Mouse (Mus musculus) retina, adult 2 months (tissue): ENCODE data around the gene Lipt2.

Experiments
- DNase-seq: peaks from one replicate; pipeline ENCODE4 v3.0.0-alpha.2; 2012; ENCODE audit warnings: low read depth, low spot score

Lipt2 gene

DNA sequence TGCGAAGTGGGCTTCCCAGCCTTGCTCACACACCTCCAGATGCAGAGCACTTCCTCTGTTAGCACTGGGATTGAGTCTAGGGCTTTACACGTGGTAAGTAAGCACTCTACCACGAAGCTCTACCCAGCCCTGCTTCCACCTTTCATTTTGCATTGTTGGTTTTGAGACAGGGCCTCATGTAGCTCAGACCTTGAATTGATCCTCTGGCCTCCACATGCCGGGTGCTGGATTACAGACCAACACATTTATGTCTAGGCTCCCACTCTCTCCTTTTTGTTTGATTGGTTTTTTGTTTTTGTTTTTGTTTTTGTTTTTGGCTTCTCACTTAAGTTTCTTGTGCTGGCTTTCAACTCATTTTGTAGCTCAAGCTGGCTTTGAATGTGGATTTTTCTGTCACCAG lies 11.7 kb downstream of the Lipt2 start:
- no peak for DNase-seq

DNA sequence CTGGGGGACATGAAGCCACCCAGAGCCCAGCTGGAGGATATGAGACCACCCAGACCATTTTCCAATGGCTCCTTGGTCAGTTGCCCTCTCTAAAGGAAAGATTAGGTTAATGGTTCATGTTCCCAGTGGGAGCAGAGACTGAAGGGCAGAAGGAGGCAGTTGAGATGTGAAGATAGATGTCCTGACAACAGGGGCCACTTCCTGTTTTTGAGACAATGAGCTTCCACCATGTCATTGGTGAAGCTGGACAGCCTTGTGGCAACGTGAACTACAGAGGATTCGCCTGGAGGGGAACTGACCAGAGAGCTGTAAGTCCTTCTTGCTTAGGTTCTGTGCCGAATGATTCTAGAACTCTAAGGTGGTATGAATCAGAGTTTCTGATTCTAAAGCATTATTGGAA lies 17.2 kb downstream of the Lipt2 start, which contains the start of gene Kcne3:
Kcne3 (plus strand) TSS at position 234 of the 400 bp plus-strand sequence.
- DNase-seq: no peak

DNA sequence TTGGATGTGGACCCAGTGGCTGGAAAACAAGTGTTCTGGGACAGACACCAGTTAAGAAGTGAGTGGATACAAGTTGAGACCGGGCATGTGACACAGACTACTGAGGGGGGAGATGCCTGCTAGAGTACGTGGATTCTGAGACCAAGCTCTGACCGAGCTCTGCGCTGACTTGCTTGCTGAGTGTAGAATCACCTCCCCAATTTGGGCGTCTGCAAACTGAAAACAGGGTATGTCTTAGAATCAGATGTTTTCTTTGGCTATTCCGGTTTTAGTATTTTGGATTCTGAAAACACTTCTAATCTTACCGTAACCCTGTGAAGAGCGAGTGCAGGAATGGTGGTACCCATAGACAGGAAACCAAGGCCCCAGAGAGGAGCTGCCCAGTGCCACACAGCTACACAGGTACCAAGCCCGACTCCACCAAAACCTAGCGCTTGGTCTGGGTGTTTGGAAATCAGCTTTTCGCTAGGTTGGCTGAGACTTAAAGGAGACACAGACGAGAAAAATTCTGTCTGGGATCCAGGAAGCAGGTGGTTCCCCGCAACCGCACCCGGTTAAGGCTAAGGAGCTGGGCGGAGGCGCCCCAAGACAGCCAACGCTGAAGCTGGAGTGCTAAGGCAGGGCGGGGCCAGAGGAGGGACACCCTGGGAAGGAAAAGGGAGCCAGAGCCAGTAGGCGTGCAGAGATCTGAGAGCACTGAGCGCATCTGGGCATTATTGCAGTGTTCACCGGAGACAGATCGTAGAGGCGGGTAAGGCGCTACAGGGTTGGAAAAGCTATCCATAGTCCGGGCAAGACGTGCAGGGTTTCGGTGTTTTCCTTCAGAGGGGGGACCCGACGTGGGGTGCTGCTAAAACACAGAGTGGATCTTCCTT lies 19.2 kb downstream of the Lipt2 start:
- no peak for DNase-seq

DNA sequence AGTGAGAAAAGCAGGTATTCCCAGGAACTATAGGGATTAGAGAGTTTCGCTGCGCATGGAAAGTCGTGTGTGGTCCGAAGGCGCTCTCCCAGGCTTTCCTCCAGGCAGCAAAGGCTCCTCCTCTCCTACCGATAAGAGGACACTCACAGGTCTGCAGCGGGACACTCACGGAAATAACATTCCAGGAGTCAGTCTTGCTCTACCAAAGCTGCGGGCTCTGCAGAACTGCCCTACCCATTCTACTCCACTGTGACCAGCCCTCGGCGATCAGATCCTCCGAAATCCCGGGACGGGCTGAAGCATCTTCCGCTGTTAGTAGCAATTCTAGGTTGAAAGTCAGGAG lies 19.8 kb downstream of the Lipt2 start:
- no peak for DNase-seq

DNA sequence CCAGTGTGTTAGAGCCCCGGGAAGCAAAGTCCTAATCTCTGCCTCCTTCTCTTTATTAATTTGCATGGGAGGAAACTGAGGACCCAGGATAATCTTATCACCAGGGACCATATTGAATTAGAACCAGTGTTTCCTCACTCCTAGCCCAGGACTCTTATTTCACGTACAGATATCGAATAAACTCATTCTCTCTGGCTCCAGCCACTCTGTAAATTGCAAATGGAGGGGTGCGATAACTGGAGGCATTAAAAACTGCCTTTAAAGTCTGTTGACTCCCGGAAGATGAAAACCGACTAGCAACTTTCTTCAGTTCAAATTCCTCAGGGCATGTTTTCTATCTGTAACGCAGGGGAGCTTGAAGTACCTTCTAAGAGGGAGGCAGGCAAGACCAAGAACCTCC lies 20.3 kb downstream of the Lipt2 start:
- no peak for DNase-seq

DNA sequence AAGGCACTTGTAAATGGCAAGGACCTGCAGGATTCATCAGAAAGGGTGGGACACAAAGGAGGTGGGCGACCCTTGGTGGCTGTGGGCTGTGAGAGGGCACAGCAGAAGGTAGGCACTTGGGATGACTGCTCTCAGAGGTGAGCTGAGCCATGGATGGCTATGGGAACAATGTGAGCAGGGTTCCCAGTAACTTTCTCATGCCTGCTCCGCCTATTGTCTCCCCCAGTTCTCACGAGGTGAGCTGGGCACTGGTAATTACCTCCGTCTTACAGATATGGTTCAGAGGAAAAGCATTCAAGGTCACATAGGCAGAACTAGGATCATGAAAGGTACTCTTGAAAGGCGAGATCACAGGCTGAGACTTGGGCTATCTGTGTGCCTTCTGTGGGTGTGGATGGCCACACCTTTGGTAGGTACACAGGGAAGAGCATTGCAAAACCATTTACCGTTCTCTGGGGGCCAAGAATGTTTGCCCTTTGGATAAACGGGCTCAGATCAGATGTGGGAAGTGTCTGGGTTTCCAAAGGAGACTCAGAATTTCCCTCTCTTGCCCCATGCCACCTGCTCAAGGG lies 20.8 kb downstream of the Lipt2 start:
- DNase-seq: no peak

DNA sequence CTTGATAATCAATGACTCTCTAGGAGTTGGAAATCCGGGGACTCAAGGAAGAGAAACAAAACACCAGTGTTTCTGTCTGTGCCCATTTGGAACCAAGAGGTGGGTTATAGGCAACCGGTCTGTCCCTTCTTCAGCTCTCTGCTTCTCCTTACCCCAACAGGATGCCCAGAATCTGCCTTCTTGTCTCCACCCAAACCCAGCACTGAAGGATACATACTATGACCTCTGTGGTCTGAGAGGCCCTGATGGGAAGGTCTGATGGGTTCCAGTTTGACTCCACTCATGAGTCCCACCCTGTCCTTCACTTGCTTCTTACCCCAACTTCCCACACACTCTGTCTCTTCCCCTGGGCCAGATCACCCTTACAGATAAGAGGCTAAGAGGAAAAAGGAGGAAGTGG lies 22.1 kb downstream of the Lipt2 start:
- DNase-seq: no peak

DNA sequence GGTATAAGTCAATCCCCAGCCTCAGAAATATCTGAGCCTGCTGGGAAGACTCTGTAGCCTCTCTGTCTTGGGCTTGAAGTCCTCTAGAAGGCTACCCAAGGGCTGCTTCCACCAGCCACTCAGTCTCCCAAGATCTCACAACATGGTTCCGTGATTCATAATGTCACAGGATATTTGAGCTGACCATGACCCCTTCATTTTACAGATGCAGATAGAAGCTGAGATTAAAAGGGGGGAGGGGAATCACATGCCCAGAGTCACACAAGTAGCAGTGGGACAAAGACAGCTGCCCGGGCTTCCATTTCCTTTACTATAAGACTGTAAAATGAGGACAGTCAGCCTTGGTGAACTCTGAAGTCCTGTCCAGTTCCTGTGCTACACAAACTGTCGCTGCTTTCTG lies 22.5 kb downstream of the Lipt2 start:
- DNase-seq: no peak

DNA sequence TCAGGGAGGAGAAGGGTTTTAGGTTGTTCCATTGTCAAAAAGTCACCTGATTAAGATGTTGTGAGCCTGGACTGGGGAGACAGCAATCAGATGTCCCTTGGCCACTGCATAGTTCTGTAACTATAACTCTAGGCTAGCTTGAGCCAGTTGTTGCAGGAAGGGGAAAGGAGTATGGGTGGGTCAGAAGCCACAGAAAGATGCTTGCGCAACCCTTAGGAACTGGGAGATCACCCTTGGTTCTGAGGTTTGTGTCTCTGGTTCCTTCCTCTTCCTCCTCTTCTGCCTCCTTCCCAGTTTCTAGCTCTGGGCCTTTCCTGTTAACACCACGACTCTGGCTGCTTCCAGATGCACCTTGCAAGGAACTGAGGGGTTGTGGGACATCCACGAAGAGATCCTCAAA lies 23.3 kb downstream of the Lipt2 start:
- DNase-seq: no peak

DNA sequence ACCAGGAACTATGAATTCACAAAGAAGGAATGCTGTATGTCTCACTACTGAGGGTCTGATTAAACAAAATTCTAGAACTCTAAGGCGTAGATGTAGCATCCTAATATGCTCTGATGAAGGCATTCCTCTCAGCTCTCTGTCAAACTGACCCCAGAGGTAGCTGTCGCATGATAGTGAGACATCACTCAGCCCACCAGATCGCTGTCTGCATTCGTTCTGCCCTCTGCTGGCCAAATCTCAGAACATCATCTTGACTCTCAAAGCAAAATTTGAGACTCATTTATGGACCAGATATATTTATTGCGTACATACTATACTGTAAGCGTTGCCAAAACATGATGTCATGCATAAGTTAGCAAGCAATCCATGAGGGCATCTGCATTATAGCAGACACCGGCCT lies 28.5 kb downstream of the Lipt2 start:
- DNase-seq: peak; percentile 34

DNA sequence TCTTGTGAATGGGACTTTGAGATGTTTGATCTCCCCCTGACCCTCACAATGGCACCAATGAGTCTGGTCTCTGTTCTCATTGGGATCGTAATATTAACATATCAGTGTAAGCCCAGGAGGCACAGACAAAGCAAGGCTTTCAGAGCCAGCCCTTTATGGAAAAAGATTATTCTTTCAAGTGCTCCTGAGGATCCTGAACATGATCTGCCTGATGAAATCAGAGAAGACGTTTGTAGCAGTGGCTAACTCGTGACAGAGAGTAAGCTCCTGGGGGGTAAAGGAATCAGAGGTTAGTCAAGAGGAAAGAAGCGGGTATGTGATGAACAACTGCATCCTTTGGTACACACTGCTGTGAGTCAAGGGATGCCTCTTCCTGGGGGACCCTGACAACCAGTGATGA lies 31.1 kb downstream of the Lipt2 start:
- DNase-seq: no peak

DNA sequence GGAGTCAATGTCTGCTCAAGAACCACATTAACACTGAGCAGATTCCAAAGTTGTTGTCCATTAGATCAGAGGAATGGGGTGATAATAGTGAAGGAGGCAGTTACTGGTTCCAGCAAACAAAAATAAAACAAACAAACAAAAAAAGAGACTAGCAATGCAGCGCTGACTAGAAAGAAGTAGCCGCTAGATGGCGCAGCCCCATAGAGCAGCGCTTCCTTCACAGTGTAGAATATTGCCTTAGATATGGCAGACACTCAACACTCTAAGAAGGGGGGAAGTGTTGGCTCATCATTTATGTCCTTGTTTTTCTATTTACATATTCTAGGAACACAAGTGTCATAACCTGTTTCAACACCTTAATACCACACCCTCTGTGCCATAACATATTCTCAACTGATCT lies 31.7 kb downstream of the Lipt2 start:
- peak; percentile 33 for DNase-seq

DNA sequence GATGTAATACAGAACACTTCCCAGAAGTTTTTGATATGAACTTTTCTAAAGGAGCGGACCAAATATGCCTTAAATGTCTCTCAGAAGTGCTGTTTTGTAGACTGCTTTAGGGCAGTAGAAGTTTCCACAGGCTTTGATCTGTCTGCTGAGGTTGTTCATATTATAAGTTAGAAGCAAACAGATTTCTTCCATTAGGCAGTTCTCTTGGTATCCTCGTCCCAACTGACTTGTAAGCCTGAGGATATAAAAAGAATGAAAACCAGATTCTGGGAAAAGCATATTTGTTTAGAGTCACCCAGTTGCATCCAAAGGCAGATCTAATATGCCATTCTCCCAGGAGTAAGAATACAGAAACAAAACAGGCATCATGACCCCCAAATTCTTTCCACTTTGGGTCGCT lies 42.1 kb downstream of the Lipt2 start:
- DNase-seq: no peak

DNA sequence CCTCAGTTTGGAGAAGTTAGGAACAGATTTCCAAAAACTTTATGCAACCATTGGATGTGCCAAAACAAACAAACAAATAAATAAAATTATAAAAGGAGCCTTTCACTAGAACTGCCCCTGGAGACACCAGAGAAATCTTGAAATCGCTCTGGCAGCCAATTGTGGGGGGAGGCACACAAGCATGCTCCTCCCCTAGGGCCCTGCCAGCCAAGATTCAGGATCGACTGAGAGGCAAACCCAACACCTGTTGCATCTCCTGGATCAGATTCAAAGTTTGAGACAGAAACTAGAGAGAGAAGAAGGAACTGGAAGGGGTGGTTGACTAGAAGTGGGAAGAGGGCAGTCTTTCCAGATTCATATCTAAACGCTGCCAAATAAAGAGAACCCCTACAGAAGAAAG lies 44.5 kb downstream of the Lipt2 start:
- DNase-seq: no peak

DNA sequence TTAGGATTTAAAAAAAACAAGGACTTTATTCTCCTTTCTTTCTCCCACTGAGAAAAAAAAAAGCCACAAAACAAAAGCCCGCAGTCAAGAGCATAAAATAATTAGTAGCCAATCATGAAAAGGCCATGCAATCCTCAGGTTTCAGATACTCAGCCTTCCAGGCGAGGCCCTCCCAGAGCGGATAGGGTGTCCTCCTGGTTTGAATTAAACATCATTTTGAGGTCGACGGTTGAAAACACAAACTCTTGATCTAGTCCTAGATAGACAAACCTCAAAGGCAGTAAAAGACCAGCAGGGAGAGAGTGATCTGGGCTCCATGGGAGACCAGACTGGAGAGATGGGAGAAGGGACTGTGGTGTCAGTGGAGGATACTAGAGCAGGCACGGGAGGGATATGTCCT lies 45.8 kb downstream of the Lipt2 start:
- DNase-seq: no peak

DNA sequence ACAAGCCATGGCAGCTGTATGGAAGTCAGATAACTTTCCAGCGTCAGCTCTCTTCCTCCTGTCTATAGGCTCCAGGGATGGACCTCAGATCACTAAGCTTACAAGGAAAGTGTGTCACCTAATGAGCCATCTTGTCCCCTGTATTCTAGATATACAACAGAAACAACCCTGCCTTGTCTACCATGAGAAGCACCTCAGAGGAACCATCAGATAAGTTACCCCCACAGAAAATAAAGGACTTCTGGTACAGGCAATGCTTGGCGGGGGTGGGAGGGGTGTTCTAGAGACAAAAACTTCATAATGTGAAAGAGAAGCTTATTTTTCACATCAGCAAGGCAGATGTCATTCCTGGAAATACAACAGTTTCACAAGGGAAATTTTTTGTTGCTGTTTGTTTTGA lies 47.1 kb downstream of the Lipt2 start:
- no peak for DNase-seq

DNA sequence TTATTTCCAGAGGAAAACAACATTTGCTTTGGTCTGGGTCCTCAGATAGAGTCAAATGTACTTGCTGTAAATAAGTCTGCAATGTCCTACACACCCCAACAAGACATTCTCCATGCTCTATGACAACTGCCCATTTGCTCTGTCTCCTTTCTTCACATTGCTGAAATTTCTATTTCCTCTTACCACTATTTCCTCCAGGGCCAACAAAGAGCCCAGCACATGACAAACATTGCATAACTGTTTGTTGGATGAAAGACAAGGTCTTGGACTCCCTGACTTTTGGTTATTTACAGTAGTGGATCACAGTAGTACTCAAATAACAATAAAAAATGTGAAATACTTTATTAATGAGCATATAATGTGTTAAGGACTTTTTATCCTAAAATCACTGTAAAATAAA lies 48.8 kb downstream of the Lipt2 start:
- no peak for DNase-seq
